Mouse (Mus musculus) liver, adult (tissue): Measurements from ENCODE around the gene Man1a2.

ENCODE experiments used
- GATA4 ChIP-seq: IDR thresholded peaks from 2 replicates; pipeline ENCODE4 v1.6.1; 2014; ENCODE audit warnings: mild to moderate bottlenecking, low read length; ENCODE audit not compliant: insufficient replicate concordance

Man1a2 gene

DNA sequence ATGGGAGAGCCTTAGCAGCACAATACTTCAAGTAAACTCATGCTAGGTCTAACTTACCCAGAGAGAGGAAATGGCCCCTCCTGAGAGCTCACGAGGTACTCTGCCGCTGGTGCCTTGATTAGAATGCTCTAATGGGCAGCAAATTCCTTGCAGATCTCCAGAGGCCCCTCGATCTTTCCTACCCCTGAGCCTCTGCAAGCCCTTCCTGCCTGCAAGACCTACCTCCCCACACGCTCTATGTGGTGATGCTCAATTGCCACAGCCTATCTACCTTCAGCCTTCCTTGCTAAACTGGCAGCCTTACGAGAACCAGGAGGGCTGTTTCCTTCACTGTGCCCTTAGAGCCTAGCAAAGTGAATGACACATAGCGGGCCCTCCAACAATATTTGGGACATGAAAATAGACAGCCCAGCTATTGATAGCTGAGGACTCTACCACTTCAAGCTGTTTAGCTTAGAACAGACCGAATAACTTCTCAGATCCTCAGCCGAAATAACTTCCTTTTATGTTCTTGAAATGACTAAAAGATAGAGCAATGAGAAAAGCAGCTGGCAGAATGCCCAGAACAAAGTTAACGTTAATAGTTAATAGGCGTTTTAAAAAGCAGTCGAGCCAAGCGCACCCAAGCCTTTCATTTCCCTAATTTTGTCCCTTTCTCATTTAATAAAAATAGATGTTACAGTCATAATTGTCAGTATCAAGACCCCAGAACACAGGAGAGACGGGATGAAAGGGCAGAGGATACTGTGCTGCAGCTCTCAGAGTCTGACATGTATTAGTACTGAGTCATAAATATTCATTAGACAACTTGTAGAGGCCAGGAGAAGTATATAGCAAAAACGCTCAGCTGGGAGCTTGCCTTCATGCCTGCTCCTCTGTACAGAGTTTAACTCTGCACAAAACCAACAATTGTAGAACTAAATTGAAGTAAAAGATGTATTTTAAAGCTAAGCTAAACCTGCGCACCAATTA is 17.9 kb upstream of the Man1a2 start:
- TF ChIP-seq GATA4 = no peak

DNA sequence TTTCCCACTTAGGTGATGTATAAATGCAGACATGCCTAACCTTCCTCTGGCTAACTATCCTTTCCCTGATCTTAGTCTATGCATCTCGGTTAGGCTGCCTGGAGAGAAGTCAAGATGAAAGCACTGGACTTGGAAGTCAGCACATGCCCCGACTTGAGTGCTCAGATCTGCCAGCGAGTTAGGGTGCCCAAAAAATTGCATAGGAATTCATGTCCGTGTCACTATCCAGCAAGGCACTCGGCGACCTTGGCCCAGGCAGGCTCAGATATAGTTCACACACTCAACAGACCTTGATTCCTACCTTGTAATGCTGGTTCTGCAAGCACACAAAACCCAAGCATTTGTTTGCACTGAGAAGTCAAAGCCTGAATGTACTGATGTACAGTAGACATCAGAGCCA is 3.4 kb upstream of the Man1a2 start:
- TF ChIP-seq GATA4 = no peak

DNA sequence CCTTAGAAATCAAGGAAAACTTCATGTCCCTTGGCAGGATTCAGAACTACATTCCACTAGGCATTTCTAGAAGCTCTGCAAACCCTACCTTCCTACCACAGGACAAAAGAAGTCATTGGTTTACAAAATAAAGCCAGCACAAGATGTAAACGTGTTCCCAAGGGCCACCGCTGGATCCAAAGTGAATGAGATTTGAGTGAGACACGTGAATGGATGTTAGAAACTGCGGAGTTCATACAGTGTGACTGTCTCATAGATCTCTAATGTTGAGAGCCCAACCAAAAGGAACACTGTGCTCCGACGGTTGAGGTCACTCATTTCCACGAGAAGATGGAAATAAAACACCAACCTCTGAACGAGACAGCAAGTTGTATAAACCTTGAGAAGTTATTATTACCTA is 1.5 kb upstream of the Man1a2 start:
- TF ChIP-seq GATA4 = no peak

DNA sequence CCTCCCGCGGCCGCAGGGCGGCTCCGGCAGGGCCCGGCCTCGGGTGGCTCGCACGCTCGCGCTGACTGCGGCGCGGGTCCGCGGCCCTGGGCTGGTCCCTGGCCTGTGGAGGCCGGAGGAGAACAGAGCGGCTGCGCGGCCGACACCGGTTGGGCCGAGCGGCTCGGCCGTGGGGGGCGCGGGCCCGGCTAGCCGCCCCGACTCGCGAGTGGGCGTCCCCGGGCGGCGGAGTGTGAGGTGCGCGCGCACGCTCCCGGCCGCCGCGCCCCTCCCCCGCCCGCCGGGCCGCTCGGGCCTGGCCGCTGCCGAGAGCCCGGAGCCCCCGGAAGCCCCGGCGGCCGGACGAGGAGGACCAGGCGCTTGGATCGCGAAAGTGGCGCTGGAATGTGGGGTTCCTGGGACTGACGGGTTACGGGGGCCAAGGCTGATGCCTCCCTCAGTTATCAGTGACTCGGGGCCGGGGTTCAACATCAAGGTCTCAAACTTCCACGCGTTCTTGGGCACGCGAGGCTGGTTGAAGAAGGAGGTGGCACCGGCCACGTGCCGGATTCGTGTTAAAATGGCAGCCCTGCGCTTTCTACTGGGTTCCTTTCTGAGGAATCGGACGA is 564 bp upstream of the Man1a2 start:
- no peak for TF ChIP-seq GATA4

DNA sequence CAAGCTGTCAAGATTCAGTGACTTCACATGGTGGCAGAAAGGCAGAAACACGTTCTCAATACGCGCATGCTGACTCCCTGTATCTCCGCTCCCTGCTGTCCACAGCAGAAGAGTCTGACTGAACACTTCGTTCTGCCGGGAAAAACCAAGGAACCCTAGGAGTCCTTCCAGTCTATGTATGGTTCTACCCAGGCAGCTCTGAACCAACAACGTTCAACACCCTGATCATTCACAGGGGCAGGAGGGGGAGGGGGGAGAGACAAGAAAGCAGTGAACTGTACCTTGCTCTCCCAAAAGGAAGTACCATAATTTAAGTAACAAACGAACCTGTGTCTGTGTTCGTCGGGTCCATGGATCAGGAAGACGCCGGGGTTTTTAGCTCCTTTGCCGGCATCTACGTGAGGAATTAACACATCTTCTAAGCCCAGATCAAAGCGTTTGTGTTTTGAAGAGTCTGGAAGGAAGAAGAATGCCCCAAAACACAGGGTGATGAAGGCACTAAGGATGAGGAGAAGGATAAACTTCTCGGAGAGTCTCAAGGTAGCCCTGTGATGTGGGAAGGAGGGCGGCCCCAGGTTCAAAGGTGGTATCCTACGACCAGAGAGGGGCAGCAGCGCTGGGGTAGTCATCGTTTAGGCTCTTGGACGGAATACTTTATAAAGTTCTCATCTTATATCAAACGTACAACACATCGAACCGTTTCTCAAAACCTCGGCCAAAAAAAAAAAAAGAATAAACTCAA is 898 bp downstream of the Man1a2 start:
- no peak for TF ChIP-seq GATA4

DNA sequence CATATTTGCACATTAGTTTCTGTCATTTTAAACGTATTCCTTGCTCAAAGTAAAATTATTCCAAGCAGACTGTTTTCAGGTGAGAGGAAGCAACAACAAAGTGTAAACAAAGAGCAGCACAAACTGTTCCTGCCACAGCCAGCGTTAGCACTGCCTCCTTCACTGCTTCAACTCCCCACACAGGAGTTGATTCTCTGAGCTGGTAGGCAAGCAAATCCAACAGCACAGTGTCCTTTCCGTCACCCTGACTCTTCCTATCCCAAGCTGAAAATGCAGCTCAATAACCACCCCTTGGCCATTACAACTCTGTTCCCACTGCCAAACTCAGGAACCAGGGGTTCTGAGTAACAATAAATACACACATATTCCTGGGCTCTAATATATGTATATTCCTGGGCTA is 2.5 kb downstream of the Man1a2 start:
- no peak for TF ChIP-seq GATA4

DNA sequence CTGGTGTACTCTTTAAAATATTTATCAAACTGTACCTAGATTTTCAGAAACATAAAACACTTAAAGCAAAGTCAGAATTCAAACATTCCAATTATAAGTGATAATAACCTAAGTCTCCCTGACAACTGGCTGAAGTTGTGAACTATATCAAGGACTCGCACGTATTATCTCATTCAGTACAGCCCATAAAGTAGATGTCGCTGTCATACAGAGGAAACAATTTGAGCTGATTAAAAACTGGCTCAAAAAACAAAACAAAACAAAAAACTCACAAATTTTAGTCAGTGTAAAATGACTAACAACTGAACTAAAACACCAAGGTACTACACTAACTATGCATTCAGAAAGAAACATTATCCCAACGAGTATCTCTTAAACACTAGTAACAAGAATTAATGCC is 3.0 kb downstream of the Man1a2 start:
- TF ChIP-seq GATA4 = no peak

DNA sequence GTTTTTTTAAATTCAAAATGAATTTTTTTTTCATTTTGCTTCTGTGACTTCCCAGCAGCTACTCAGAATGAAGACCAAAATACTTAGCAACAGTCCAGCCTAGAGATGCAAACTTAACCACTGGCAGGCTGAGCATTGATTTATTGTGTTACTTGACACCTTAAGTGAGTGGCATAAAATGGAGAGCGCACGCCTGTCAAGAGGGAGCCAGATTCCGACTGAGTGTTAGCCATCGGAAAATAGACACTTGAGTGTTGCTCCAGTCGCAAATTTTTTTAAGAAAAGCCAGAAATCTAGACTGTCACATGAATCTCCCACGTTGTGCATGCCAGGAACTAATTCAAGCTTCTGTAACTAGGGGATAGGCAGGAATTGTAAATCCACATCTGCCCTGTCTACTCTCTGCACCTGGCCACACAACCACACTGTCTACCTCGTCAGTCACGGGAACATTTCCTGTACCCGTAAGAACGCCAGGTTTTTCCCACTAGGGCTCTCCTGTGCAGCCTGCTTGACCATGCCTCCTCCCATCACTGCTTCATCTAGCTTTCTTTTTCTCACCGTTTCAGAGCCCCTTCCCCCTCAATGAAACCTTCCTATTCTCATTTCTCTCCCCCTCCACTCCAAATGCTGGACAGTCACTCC is 3.7 kb downstream of the Man1a2 start:
- TF ChIP-seq GATA4 = no peak

DNA sequence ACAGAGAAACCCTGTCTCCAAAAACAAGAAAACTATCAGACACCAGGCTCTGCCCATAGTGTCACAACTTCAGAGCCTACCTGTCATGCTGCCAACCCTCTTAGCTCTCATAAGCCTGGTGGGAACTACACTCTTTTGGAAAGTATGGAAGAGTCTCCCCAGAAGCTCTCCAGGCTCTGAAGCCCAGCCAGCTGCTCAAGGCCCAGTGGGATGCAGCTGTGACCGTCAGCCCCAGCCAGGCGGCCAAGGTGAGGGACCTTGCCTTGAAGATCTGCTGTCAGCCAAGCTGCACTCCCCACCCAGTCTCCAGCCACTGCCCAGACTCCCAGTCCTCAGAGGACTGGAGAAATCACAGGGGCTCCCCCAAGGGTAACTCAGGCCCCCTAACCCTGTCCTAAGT is 5.1 kb downstream of the Man1a2 start:
- no peak for TF ChIP-seq GATA4

DNA sequence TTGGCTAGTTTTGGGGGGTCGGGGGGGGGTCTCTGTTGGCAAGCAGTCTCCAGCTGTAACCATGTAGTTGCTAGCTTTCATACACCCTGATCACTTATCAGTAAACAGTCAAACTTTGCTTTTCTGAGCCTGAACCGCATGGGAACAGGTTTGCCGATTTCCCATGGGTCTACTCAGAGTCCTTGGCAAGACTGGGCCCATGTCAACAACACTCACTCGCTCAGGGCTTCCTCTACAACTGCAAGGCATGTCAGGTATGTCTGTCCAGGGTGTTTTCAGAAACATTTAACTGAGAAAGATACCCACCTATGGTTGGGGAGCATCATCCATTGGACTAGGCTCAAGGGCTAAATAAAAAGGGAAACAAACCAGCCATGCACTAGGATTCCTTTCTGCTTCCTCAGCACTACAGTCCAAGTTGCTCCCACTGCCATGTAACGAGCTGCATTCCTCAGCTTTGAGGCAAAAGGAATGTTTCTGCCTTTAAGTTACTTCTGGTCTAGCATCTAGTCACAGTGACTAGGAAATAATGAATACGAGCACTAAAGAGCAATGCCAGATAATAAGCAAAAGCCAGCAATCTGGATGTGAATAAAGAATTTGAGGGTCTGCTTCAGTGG is 6.2 kb downstream of the Man1a2 start:
- TF ChIP-seq GATA4 = no peak

DNA sequence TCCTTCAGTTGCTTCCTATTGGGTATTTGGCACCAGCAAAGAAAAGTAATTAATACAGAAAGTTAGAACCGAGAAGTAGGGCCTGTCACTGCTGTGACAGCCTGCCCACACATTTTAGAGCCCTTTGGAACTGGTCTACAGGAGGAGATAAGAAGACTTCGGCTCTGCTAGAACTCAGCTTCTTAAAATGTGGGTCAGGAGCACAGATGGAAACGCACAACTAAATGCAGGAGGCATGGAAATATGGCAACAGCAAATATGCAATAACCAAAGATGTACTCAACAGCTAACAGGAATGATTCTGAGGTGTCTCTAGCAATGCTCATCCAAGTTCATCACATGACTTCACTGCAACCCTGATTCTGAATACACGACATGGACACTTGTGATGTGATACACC is 10.2 kb downstream of the Man1a2 start:
- no peak for TF ChIP-seq GATA4

DNA sequence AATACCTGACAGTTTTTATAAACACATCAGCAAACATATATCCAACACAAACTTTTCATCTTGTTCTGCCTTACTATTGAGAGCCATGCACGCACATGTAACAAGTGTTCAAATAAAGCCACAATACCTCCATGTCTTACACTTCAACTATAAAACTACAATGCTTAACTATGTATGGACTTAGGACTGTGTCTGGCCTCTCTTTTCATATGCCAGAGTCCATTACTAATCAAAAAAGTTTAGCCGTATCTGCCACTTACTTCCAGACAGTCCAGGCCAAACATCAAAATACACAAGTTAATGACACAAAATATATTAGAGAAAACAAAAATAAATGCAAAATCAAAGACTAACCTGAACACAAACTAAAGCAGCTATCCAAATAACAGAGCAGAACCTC is 14.9 kb downstream of the Man1a2 start:
- no peak for TF ChIP-seq GATA4

DNA sequence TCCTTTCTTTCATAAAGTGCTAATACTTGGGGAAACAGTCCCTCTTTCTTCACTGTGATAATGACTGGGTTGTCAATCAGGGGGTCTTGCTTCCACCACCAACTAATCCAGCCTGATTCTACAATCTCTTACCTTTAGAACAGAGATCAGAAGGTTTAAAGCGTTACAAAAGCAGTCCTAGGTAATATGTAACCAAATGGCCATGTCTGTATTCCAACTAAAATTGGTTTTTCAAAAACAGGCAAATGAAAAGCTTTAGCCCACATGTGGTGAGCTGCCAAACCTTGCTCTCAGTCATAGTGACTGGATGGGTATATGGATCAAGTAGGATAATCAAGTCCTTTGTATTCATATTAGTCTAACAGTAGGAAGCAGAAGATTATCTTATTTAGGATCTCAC is 32.0 kb downstream of the Man1a2 start:
- no peak for TF ChIP-seq GATA4

DNA sequence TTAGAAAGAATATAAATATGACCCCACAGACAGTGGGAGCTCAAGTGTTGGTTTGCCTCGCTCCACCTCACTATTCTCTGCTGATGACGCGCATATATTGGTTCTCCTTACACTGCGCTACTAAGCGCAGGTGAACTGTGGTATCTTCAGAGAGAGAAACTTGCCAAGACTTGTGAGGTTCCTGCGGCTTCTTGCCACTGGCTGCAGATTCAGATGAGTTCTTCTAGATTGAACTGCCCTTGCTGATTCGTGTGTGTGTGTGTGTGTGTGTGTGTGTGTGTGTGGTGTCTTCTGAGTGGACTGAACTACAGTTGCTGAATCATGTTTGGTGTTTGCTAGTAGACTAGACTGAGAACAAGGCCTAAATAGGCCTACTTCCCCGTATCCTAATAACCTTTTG is 43.7 kb downstream of the Man1a2 start:
- TF ChIP-seq GATA4 = no peak

DNA sequence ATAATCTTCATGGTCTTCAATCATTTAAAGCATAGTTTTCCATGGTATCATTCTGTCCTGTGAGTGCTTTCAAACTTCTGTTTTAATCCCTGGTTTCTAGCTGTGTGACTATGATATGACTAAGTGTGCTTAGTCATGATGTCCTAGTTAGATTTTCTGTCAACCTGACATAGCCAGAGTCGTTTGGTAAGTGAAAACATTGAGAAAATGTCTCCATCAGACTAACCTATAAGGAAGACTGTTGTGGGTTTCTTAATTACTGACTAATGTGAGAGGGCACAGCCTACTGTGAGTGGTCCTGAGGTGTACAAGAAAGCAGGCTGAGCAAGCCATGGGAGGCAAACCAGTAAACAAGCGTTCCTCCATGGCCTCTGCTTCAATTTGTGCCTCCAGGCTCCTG is 49.0 kb downstream of the Man1a2 start:
- no peak for TF ChIP-seq GATA4
